Mouse (Mus musculus) NIH3T3 (cell line): ENCODE results near the gene Kctd4.

Experiments used
- DNase-seq: peaks from one replicate; pipeline ENCODE4 v3.0.0-alpha.2; 2012; ENCODE audit warnings: low read depth

Gene Kctd4

GRCm38 (mm10) chr14:75990936-75991335 is 36.1 kb downstream of the Kctd4 start:
- no peak for DNase-seq

GRCm38 (mm10) chr14:75992371-75992770 is 37.6 kb downstream of the Kctd4 start:
- DNase-seq, result peak; percentile 59

DNA sequence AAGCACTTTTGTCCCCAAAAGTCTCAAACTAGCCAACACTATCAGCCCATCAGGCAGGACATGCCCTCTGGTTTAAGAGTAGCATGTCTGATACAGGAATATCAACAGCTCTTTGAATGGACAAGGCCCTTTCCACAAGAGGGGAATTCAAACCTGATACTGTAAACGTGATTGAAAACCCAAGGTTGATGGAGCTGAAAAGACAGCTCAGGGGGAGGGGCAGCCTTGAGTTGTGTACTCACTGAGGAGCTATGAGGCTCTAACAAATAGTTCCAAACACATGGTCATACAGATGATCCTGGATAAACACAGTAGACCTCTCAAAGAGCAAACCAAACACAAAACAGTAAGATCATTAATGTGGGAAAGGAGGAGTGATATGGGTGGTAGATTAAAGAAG is 43.3 kb downstream of the Kctd4 start:
- DNase-seq, result no peak

GRCm38 (mm10) chr14:76001781-76002180 is 47.0 kb downstream of the Kctd4 start:
- DNase-seq, result no peak

DNA sequence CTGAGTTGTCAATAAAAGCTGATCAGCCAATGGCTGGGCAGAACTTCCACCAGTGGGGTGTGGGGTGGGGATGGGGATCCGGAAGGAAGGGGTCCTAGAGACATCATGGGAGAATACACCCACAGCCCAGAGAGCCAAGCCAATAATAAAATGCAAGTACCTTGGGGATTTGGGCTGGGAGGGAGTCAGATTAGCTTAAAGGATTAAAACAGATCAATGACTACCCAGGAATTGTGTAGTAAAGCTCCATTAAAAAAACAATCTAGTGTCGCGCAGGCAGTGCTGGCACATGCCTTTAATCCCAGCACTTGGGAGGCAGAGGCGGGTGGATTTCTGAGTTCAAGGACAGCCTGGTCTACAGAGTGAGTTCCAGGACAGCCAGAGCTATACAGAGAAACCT is 50.2 kb downstream of the Kctd4 start:
- DNase-seq, result no peak

- no peak for DNase-seq
Observed at GRCm38 (mm10) chr14:76008174-76008573, 53.4 kb downstream of the Kctd4 start.

- DNase-seq, result no peak
Observed at GRCm38 (mm10) chr14:76009185-76009584, 54.4 kb downstream of the Kctd4 start.

DNA sequence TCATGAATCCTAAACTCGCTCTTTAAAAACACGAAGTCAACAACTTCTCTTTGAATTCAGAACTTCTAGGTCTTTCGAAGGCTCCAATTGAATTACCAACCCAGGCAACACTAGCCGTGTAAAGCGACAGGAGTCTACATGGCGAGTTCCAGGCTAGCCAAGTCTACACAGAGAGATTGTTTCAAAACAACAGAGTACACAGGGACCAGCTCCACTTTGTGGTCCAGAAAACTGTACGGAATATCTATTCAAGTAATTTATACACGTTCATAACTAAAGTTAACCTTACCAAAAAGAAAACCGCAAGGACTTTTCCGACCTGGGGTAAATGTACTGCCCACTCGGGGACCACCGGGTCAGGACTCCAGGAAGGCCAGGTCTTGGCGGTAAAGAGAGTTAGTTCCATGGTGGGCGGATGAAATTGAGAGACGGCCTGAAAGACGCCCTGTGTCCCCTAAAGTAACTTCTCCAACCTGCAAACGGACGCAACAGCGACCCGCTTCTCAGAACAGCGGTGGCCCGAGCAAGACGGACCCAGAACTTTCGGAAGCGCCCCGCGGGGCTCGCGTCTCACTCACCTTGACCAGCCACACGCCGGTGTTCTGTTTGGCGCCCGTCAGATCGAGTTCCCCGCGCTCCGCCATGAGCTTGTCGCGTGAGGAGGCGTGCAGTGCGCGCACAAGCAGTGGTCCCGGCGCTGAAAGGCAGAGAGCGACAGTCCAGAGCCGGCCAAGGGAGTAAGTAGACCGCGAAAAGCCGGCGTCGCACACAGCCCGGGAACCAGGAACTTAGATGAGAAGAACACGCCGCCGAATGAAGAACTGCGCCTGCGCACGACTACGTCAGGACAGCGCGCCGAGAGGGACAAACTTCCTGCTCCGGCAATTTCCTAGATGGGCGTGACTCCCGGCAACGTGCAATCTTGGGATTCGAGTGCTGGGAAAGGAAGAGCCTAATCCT is 55.6 kb downstream of the Kctd4 start, which contains the start of gene Gtf2f2:
Gene Gtf2f2, minus strand, starts transcription at position 764 of the 960 bp plus-strand sequence.
- peak; percentile 97 for DNase-seq

DNA sequence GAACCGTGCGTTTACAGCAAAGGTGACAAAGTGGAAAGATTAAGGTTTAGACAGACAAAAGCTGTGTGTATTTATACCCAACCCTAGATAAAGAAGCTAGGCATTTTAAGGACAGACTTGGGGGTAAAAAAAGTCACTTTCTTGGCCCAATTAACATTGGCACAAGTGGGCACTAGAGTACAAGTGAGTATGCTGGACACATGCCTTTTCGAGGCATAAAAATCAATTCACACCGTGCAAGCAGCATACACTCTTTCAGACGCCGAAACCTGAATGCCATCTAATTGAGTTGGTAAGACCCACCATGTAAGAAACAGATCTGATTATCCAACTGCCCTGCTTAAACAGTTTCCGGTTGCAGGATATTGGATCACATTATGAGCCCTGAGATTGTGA is 56.3 kb downstream of the Kctd4 start:
- DNase-seq, result no peak

DNA sequence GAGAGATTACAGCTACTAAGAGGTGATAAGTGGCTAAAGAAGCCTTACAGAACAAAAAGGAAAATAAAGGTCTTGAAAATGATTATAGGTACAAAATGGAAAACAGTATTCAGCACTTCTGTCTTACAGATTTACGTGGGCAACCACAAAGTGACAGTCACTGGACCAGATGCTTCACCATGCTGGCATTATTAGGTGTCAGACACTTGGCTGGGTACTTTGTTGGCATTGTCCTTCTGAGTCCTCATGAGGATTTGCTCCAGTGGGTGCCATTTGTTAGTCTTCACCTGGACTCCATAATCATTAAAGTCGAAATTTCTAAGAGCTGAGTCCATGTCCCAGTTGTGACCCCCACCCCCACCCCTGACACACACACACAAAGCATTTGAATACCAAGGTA is 59.5 kb downstream of the Kctd4 start:
- no peak for DNase-seq
